Mouse (Mus musculus) spleen, adult 10 weeks (tissue): ENCODE measurements around the gene Lysmd4. TPM values are rescaled to one million over a fixed set of nuclear protein-coding genes. Genes with fewer than 3 reads are reported as not detected.

Experiments used
- polyA plus RNA-seq: library from polyadenylated mRNA; stranded (reverse); fragments of 350-450 nt; fragmentation: Illumina TruSeq; extraction: RNeasy Lipid Tissue Mini Kit (QIAGEN cat#74804); gene quantifications from one replicate; pipeline ENCODE4 v1.2.3, GENCODE M21; 2015; ENCODE audit warnings: low replicate concordance; ENCODE audit not compliant: insufficient read depth

Lysmd4 gene
- polyA plus RNA-seq, result 7.8 TPM

GRCm38 (mm10) chr7:67222220-67222862 is at the start of gene Lysmd4:
TSS of gene Lysmd4 (plus strand) at chr7:67222544.

Other genes starting within 250 kb of the Lysmd4 start
- gene Mef2a, start 150.3 kb downstream of the Lysmd4 start, polyA plus RNA-seq, result 59.4 TPM